Mouse (Mus musculus) CH12.LX (cell line): Measurements from ENCODE around the gene Kat2a. TPM values are rescaled to one million over a fixed set of nuclear protein-coding genes. Genes with fewer than 3 reads are reported as not detected.

Experiments
- DNase-seq: peaks from one replicate; pipeline ENCODE4 v3.0.0-alpha.2; 2013; ENCODE audit errors: extremely low read depth
- H3K27ac ChIP-seq: 2 replicates; pipeline ENCODE4 v1.5.1; 2012; ENCODE audit warnings: low read depth, mild to moderate bottlenecking, control low read depth, moderate library complexity; ENCODE audit not compliant: insufficient read depth
- H3K27me3 ChIP-seq: replicated peaks from 2 replicates; pipeline ENCODE3; 2012; ENCODE audit warnings: inconsistent platforms
- H3K36me3 ChIP-seq, 2 experiments: replicated peaks in 1 of 2; 2 replicates each; pipeline versions ENCODE3 to v1.6.1; 2012; ENCODE audit warnings: inconsistent platforms in 1 of 2, low read length in 1 of 2, mild to moderate bottlenecking in 1 of 2, mixed read lengths in 1 of 2, moderate library complexity in 1 of 2; ENCODE audit not compliant: control insufficient read depth in 1 of 2, insufficient read depth in 1 of 2
- H3K4me1 ChIP-seq, 2 experiments: 2 replicates each; pipeline ENCODE4 v1.6.1; 2012; ENCODE audit warnings: inconsistent platforms in 1 of 2, moderate library complexity in 1 of 2; ENCODE audit not compliant: insufficient read depth in 2 of 2, control insufficient read depth in 1 of 2
- H3K4me2 ChIP-seq: 2 replicates; pipeline ENCODE4 v1.6.1; 2012; ENCODE audit warnings: low read depth, mild to moderate bottlenecking, control low read depth; ENCODE audit not compliant: poor library complexity, insufficient read depth, severe bottlenecking
- H3K4me3 ChIP-seq, 3 experiments: fragments of 150-350 bp in 1 of 3; sonication (generic) in 1 of 3; replicated peaks in 1 of 3; 2 replicates each; pipeline versions ENCODE3 to v1.5.1; 2011 to 2012; ENCODE audit warnings: low read depth in 2 of 3, low read length in 2 of 3, mild to moderate bottlenecking in 2 of 3, moderate library complexity in 2 of 3, control low read depth in 1 of 3, improper control_type of control experiment in 1 of 3, inconsistent platforms in 1 of 3, mixed read lengths in 1 of 3; ENCODE audit not compliant: poor library complexity in 1 of 3
- H3K79me2 ChIP-seq: replicated peaks from 2 replicates; pipeline ENCODE4 v1.6.1; 2012; ENCODE audit warnings: mild to moderate bottlenecking, moderate library complexity; ENCODE audit not compliant: control insufficient read depth, poor library complexity, insufficient read depth, severe bottlenecking; ENCODE audit errors: extremely low read depth
- H3K9ac ChIP-seq: 2 replicates; pipeline ENCODE4 v1.6.1; 2012; ENCODE audit warnings: low read depth, mild to moderate bottlenecking, control low read depth, moderate library complexity; ENCODE audit not compliant: insufficient read depth
- H3K9me3 ChIP-seq: replicated peaks from 2 replicates; pipeline ENCODE3; 2012; ENCODE audit warnings: low read length, inconsistent platforms, mixed read lengths
- BHLHE40 ChIP-seq: IDR thresholded peaks from 2 replicates; pipeline ENCODE4 v1.6.1; 2011; ENCODE audit warnings: mild to moderate bottlenecking, low read depth, low read length, improper control_type of control experiment
- CHD1 ChIP-seq: IDR thresholded peaks from 2 replicates; pipeline ENCODE4 v1.6.1; 2012; ENCODE audit warnings: low read depth, low read length, improper control_type of control experiment, inconsistent platforms
- CHD2 ChIP-seq: IDR thresholded peaks from 2 replicates; pipeline ENCODE4 v1.6.1; 2011; ENCODE audit warnings: low read length, improper control_type of control experiment
- CTCF ChIP-seq, 2 experiments: IDR thresholded peaks in 1 of 2; conservative IDR thresholded peaks in 1 of 2; 2 replicates each; pipeline ENCODE4 v1.5.1; 2011 to 2012; ENCODE audit warnings: low read depth in 2 of 2, low read length in 2 of 2, improper control_type of control experiment in 1 of 2, inconsistent platforms in 1 of 2, mild to moderate bottlenecking in 1 of 2, moderate library complexity in 1 of 2
- E2F4 ChIP-seq: IDR thresholded peaks from 2 replicates; pipeline ENCODE4 v1.6.1; 2011; ENCODE audit warnings: low read depth, low read length, improper control_type of control experiment; ENCODE audit not compliant: insufficient replicate concordance
- ELF1 ChIP-seq: IDR thresholded peaks from 2 replicates; pipeline ENCODE4 v1.6.1; 2014; ENCODE audit warnings: low read depth, mild to moderate bottlenecking, inconsistent platforms, low read length, improper control_type of control experiment
- EP300 ChIP-seq: IDR thresholded peaks from 2 replicates; pipeline ENCODE4 v1.6.1; 2011; ENCODE audit warnings: low read length, improper control_type of control experiment
- ETS1 ChIP-seq: conservative IDR thresholded peaks from 2 replicates; pipeline ENCODE4 v1.6.1; 2012; ENCODE audit warnings: low read depth, mild to moderate bottlenecking, inconsistent platforms, low read length, improper control_type of control experiment, moderate library complexity
- GABPA ChIP-seq: IDR thresholded peaks from 2 replicates; pipeline ENCODE4 v1.6.1; 2012; ENCODE audit warnings: low read depth, low read length, improper control_type of control experiment, inconsistent platforms; ENCODE audit not compliant: insufficient replicate concordance
- HCFC1 ChIP-seq: IDR thresholded peaks from 2 replicates; pipeline ENCODE4 v1.6.1; 2012; ENCODE audit warnings: low read depth, mild to moderate bottlenecking, inconsistent platforms, low read length, improper control_type of control experiment
- IRF4 ChIP-seq: IDR thresholded peaks from 2 replicates; pipeline ENCODE4 v1.6.1; 2014; ENCODE audit warnings: low read depth, mild to moderate bottlenecking, inconsistent platforms, low read length, improper control_type of control experiment
- JUN ChIP-seq: IDR thresholded peaks from 2 replicates; pipeline ENCODE4 v1.6.1; 2011; ENCODE audit warnings: low read depth, mild to moderate bottlenecking, low read length, improper control_type of control experiment, moderate library complexity; ENCODE audit not compliant: insufficient read depth
- JUND ChIP-seq: conservative IDR thresholded peaks from 2 replicates; pipeline ENCODE4 v1.6.1; 2011; ENCODE audit warnings: low read depth, low read length, improper control_type of control experiment
- KAT2A ChIP-seq: IDR thresholded peaks from 2 replicates; pipeline ENCODE4 v1.6.1; 2012; ENCODE audit warnings: low read length, improper control_type of control experiment, inconsistent platforms; ENCODE audit not compliant: insufficient replicate concordance
- MAFK ChIP-seq: IDR thresholded peaks from 2 replicates; pipeline ENCODE4 v1.6.1; 2011; ENCODE audit warnings: low read length, improper control_type of control experiment; ENCODE audit not compliant: insufficient replicate concordance
- MAX ChIP-seq: IDR thresholded peaks from 2 replicates; pipeline ENCODE4 v1.6.1; 2011; ENCODE audit warnings: low read length, improper control_type of control experiment
- MAZ ChIP-seq: IDR thresholded peaks from 2 replicates; pipeline ENCODE4 v1.6.1; 2012; ENCODE audit warnings: low read depth, mild to moderate bottlenecking, inconsistent platforms, low read length, improper control_type of control experiment, moderate library complexity
- MEF2A ChIP-seq: IDR thresholded peaks from 2 replicates; pipeline ENCODE4 v1.6.1; 2014; ENCODE audit warnings: low read depth, mild to moderate bottlenecking, inconsistent platforms, low read length, improper control_type of control experiment, borderline replicate concordance
- MXI1 ChIP-seq: IDR thresholded peaks from 2 replicates; pipeline ENCODE4 v1.6.1; 2011; ENCODE audit warnings: mild to moderate bottlenecking, low read depth, low read length, improper control_type of control experiment
- MYC ChIP-seq: IDR thresholded peaks from 2 replicates; pipeline ENCODE4 v1.6.1; 2011; ENCODE audit warnings: low read depth, mild to moderate bottlenecking, improper control_type of control experiment, low read length
- NELFE ChIP-seq: IDR thresholded peaks from 2 replicates; pipeline ENCODE4 v1.6.1; 2011; ENCODE audit warnings: low read depth, low read length, improper control_type of control experiment
- NRF1 ChIP-seq: IDR thresholded peaks from 2 replicates; pipeline ENCODE4 v1.6.1; 2014; ENCODE audit warnings: low read depth, mild to moderate bottlenecking, inconsistent platforms, low read length, improper control_type of control experiment, moderate library complexity
- PAX5 ChIP-seq: IDR thresholded peaks from 2 replicates; pipeline ENCODE4 v1.6.1; 2012; ENCODE audit warnings: low read length, inconsistent platforms, mixed read lengths
- POLR2A ChIP-seq: IDR thresholded peaks from 2 replicates; pipeline ENCODE4 v1.6.1; 2011; ENCODE audit warnings: low read depth, mild to moderate bottlenecking, improper control_type of control experiment, low read length
- POLR2AphosphoS2 ChIP-seq: IDR thresholded peaks from 2 replicates; pipeline ENCODE4 v1.6.1; 2011; ENCODE audit warnings: low read depth, low read length, improper control_type of control experiment
- RAD21 ChIP-seq: IDR thresholded peaks from 2 replicates; pipeline ENCODE4 v1.6.1; 2011; ENCODE audit warnings: low read depth, mild to moderate bottlenecking, low read length, improper control_type of control experiment, moderate library complexity
- RCOR1 ChIP-seq: conservative IDR thresholded peaks from 2 replicates; pipeline ENCODE4 v1.6.1; 2012; ENCODE audit warnings: low read depth, mild to moderate bottlenecking, inconsistent platforms, low read length, improper control_type of control experiment
- SIN3A ChIP-seq: IDR thresholded peaks from 2 replicates; pipeline ENCODE4 v1.6.1; 2012; ENCODE audit warnings: low read length, improper control_type of control experiment, inconsistent platforms
- SMC3 ChIP-seq: IDR thresholded peaks from 2 replicates; pipeline ENCODE4 v1.6.1; 2011; ENCODE audit warnings: low read depth, low read length, improper control_type of control experiment
- TBP ChIP-seq: conservative IDR thresholded peaks from 2 replicates; pipeline ENCODE4 v1.6.1; 2011; ENCODE audit warnings: low read depth, low read length, improper control_type of control experiment
- TCF12 ChIP-seq: IDR thresholded peaks from 2 replicates; pipeline ENCODE4 v1.6.1; 2014; ENCODE audit warnings: low read depth, mild to moderate bottlenecking, inconsistent platforms, low read length, improper control_type of control experiment
- UBTF ChIP-seq: IDR thresholded peaks from 2 replicates; pipeline ENCODE4 v1.6.1; 2012; ENCODE audit warnings: low read depth, mild to moderate bottlenecking, inconsistent platforms, low read length, improper control_type of control experiment, moderate library complexity
- USF1 ChIP-seq: IDR thresholded peaks from 2 replicates; pipeline ENCODE4 v1.6.1; 2014; ENCODE audit warnings: low read depth, mild to moderate bottlenecking, inconsistent platforms, low read length, improper control_type of control experiment
- USF2 ChIP-seq: conservative IDR thresholded peaks from 2 replicates; pipeline ENCODE4 v1.6.1; 2011; ENCODE audit warnings: low read depth, low read length, improper control_type of control experiment
- ZC3H11A ChIP-seq: IDR thresholded peaks from 2 replicates; pipeline ENCODE4 v1.6.1; 2012; ENCODE audit warnings: low read depth, mild to moderate bottlenecking, inconsistent platforms, low read length, improper control_type of control experiment
- ZKSCAN1 ChIP-seq: IDR thresholded peaks from 2 replicates; pipeline ENCODE4 v1.6.1; 2012; ENCODE audit warnings: low read depth, inconsistent platforms, low read length, improper control_type of control experiment, borderline replicate concordance
- ZMIZ1 ChIP-seq: IDR thresholded peaks from 2 replicates; pipeline ENCODE4 v1.6.1; 2012; ENCODE audit warnings: low read depth, mild to moderate bottlenecking, inconsistent platforms, low read length, improper control_type of control experiment
- ZNF384 ChIP-seq: IDR thresholded peaks from 2 replicates; pipeline ENCODE4 v1.6.1; 2012; ENCODE audit warnings: low read depth, low read length, improper control_type of control experiment, inconsistent platforms
- dilution Hi-C: fragments of 300-500 bp; cut with MboI; formaldehyde crosslinking; loops from 2 replicates; pipeline ENCODE4 v1.14.3; 2020; ENCODE audit warnings: low sequenced_read_pairs; ENCODE audit not compliant: extremely low pct_unique_long_range_greater_than_20kb, extremely low pct_ligation_motif_present
- in situ Hi-C: fragments of 300-500 bp; cut with MboI; formaldehyde crosslinking; loops from 3 replicates; pipeline ENCODE4 v1.14.3; 2019; ENCODE audit warnings: low sequenced_read_pairs, low pct_ligation_motif_present, low pct_unique_long_range_greater_than_20kb, mixed read lengths
- polyA plus RNA-seq: library from polyadenylated mRNA; unstranded; fragments of >175 nt; gene quantifications from 2 replicates; pipeline ENCODE4 v1.2.1, GENCODE M21; 2012; ENCODE audit warnings: low read depth; ENCODE audit not compliant: insufficient read length
- total RNA-seq, 2 experiments: library from RNA; depleted of rRNA; stranded (reverse); fragments of 300-350 nt in 1 of 2; fragments of >200 nt in 1 of 2; gene quantifications; 2 replicates each; pipeline ENCODE4 v1.2.3; 2012 to 2014

The Kat2a gene
- 30.7 and 34.2 TPM in 2 replicates for total RNA-seq (2012; rRNA removed)
- 25.3 and 27.2 TPM in 2 replicates for total RNA-seq (2014; rRNA removed)
- 81.0 and 82.9 TPM in 2 replicates for polyA plus RNA-seq

DNA sequence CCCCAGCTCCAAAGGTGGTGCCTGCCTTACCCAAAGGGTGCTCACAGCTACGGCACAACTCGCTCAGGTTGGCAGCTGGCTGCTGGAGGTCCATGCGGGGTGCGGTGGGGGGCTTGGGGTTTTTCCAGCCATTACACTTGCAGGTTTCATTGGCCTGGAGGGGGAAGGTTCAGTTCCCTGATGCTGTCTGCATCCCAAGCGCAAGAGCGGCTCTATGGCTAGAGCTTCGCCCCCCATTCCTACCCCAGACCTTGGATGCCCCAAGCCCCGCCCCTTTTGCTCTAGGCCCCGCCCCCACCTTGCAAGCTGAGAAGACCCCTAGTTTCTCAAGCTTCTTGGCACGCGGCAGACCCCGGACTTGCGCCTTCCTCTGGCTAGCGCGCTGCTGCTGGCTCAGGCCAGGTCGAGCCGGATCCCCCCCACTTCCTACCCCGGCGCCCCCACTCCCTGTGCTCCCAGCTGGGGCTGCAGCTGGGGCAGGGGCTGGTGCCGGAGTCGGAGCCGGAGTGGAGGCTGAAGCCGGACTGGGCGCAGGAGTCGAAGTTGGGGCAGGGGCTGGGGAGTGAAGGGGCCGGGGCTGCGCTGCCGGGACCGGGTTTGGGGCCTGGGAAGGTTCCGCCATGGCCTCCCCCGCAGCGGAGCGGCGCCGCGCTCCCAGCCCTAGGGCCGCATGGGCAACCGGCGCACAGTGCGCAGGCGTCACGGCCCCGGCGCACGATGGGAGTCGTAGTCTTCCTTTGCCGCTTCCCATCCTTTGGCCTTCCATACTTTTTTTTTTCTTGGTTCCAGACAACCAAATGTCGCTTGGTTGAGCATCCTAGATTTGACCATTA lies at the start of gene Kat2a:
Gene Kat2a, minus strand, starts transcription at position 683 of the 833 bp plus-strand sequence.
- TF ChIP-seq CHD1 (no peak), CTCF (conservative IDR thresholded peaks at IDR 0.05 in 1 of 2, IDR thresholded peaks at IDR 0.05 in 1 of 2; ENCODE audit: low read depth in 2 of 2, low read length in 2 of 2) (no peak), RCOR1 (no peak), IRF4 (peak; percentile 39), RAD21 (no peak), JUN (no peak), ZMIZ1 (peak; percentile 80), TCF12 (peak; percentile 83), UBTF (no peak), NRF1 (peak; percentile 94), MEF2A (0 out of 2 replicates have a peak, but pooled peaks have one; percentile 27), JUND (no peak), POLR2A (peak; percentile 97), EP300 (no peak), ZNF384 (peak; percentile 90), HCFC1 (peak; percentile 97), E2F4 (no peak), CHD2 (no peak), ZKSCAN1 (no peak; the same call in 1 of the 2 replicates), MAFK (no peak), TBP (0 out of 2 replicates have a peak, but pooled peaks have one; percentile 51), BHLHE40 (no peak), ELF1 (peak; percentile 79), ZC3H11A (no peak), MYC (peak; percentile 98), MAZ (no peak), MAX (peak; percentile 96), USF1 (no peak; the same call in 1 of the 2 replicates), USF2 (no peak), NELFE (peak; percentile 96), GABPA (peak; percentile 77; the same call in 1 of the 2 replicates), PAX5 (no peak), ETS1 (no peak), POLR2AphosphoS2 (no peak; the same call in 1 of the 2 replicates), KAT2A (peak; percentile 94; the same call in 1 of the 2 replicates), MXI1 (peak; percentile 96), SMC3 (no peak), SIN3A (peak; percentile 30; the same call in 1 of the 2 replicates)
- peaks cover 4% of the 10 kb centered on the region; the same call in 1 of the 2 replicates for H3K79me2 ChIP-seq
- peak; percentile 82 for DNase-seq
- dilution Hi-C loops = no loop called here
- in situ Hi-C loops = no loop called here
- peak within 1 kb of the TSS; percentile 24; the same call in 1 of the 2 replicates for H3K27ac ChIP-seq
- no peaks in the 10 kb centered on the region for H3K9me3 ChIP-seq
- H3K4me2 ChIP-seq = peak within 1 kb of the TSS; percentile 75
- H3K27me3 ChIP-seq = no peaks in the 10 kb centered on the region
- peak within 1 kb of the TSS; percentile 72 to 99 (median 73) for H3K4me3 ChIP-seq
- peaks cover 9 to 40% of the 10 kb centered on the region in 2 experiments for H3K4me1 ChIP-seq
- peak within 1 kb of the TSS; percentile 97 for H3K9ac ChIP-seq
- peaks cover 57 to 82% of the 10 kb centered on the region in 2 experiments for H3K36me3 ChIP-seq
